ENCODE assay signal across 13 mouse cellular contexts in genomic region chr1:159977786-159978185, GRCm38 (mm10).
DNase-seq lines count a peak whose midpoint lies in the region; ATAC-seq and TF ChIP-seq lines count a peak whose summit lies in the region.
"Had no signal": no experiment of that assay in that cellular context is flagged by ENCODE, and none has a peak within 500 bp of the region (broad histone marks: within the 10 kb centered on the region; RNA-seq: fewer than 3 reads in every experiment).

No protein-coding gene starts in this region.

- H3K4me3 ChIP-seq in kidney, embryonic 15.5 days (replicated peaks): no peak overlapping the region
- no peak overlapping the region for H3K4me3 ChIP-seq in thymus, adult 2 months (ENCODE audit: control insufficient read depth, insufficient read depth, low read length)
- H3K4me3 ChIP-seq: intestine, embryonic 15.5 days; myocyte had no signal

- H3K27ac ChIP-seq in kidney, embryonic 15.5 days: no peak overlapping the region
- no peak overlapping the region for H3K27ac ChIP-seq in thymus, adult 2 months (ENCODE audit: control insufficient read depth, insufficient read depth, low read length)
- H3K27ac ChIP-seq: intestine, embryonic 15.5 days; stomach, postnatal 0 days had no signal

- ATAC-seq in kidney, embryonic 15.5 days (replicated peaks; ENCODE audit: low FRiP score): no peak
- ATAC-seq: intestine, embryonic 15.5 days had no signal

- DNase-seq in kidney, adult 18-20 months: peak; percentile 7
- DNase-seq in adrenal gland, adult 8-10 months: peak; percentile 55
- peak; percentile 38 to 41 for DNase-seq in heart, adult 9 months (ENCODE audit: low spot score in 2 of 2)
- DNase-seq in kidney, postnatal 10 days: peak; percentile 25
- DNase-seq in thymus, adult 2 months: no peak
- DNase-seq in embryo, embryonic 10 days (ENCODE audit: low spot score): no peak
- DNase-seq in left cerebral cortex, postnatal 25 days (ENCODE audit: low spot score in 2 of 2): no peak
- DNase-seq: cerebellum, adult 2 months; right cerebral cortex, postnatal 25 days had no signal

- no peak overlapping the region for H3K9ac ChIP-seq in kidney, embryonic 15.5 days
- H3K9ac ChIP-seq: intestine, embryonic 15.5 days had no signal

- TF ChIP-seq CTCF in thymus, adult 2 months (IDR thresholded peaks at IDR 0.05; ENCODE audit: borderline replicate concordance, control insufficient read depth, extremely low read depth, insufficient read depth, low read length, poor library complexity): no peak

- H3K9me3 ChIP-seq in kidney, embryonic 15.5 days (replicated peaks): no peaks in the 10 kb centered on the region
- H3K9me3 ChIP-seq: intestine, embryonic 15.5 days had no signal

- H3K4me2 ChIP-seq in kidney, embryonic 15.5 days: no peak overlapping the region
- H3K4me2 ChIP-seq: intestine, embryonic 15.5 days had no signal

- no peak for TF ChIP-seq POLR2A in thymus, adult 2 months (IDR thresholded peaks at IDR 0.05; ENCODE audit: control insufficient read depth, extremely low read depth, insufficient read depth, low read length, poor library complexity)

- intact Hi-C loops in left cerebral cortex, postnatal 25 days (cut with DNase I): no loop called here

- H3K27me3 ChIP-seq in kidney, embryonic 15.5 days: no peaks in the 10 kb centered on the region
- H3K27me3 ChIP-seq in thymus, adult 2 months (ENCODE audit: control insufficient read depth, insufficient read depth, low read length): no peaks in the 10 kb centered on the region
- H3K27me3 ChIP-seq: intestine, embryonic 15.5 days had no signal

- WGBS in kidney, embryonic 15.5 days: 53% methylated on average over 2 of the region's 2 CpGs
- 88% methylated on average over 2 of the region's 2 CpGs for WGBS in thymus, adult 2 months

- H3K36me3 ChIP-seq in kidney, embryonic 15.5 days: no peaks in the 10 kb centered on the region
- no peaks in the 10 kb centered on the region for H3K36me3 ChIP-seq in thymus, adult 2 months (ENCODE audit: control insufficient read depth, insufficient read depth, low read length)
- H3K36me3 ChIP-seq: intestine, embryonic 15.5 days had no signal

- no peaks in the 10 kb centered on the region; the same call in 1 of the 2 replicates for H3K4me1 ChIP-seq in kidney, embryonic 15.5 days
- H3K4me1 ChIP-seq in thymus, adult 2 months (replicated peaks; ENCODE audit: control insufficient read depth, insufficient read depth, low read length): no peaks in the 10 kb centered on the region
- H3K4me1 ChIP-seq: intestine, embryonic 15.5 days had no signal

Comparison
In these comparisons a context has a peak if more than half of its experiments do, and no peak if none do; other contexts are left out.
1. DNase-seq: peak in kidney, adult 18-20 months (single experiment), adrenal gland, adult 8-10 months (single experiment), heart, adult 9 months (2 of 2) and kidney, postnatal 10 days (single experiment); none in thymus, adult 2 months (single experiment), embryo, embryonic 10 days (single experiment) and left cerebral cortex, postnatal 25 days (0 of 2).